Mouse (Mus musculus): ENCODE measurements around the gene Npy4r.
A peak's percentile ranks its signal among the peaks of the same experiment; 100 is the strongest.

Gene Npy4r

GRCm38 (mm10) chr14:34119046-34119723, 33.1 kb downstream of the Npy4r start:
- no peak for DNase-seq (ENCODE audit: low spot score)

GRCm38 (mm10) chr14:34114311-34114710, 38.0 kb downstream of the Npy4r start:
- DNase-seq (ENCODE audit: low spot score) = no peak

GRCm38 (mm10) chr14:34107594-34107993, 44.7 kb downstream of the Npy4r start:
- DNase-seq (ENCODE audit: low spot score) = no peak

GRCm38 (mm10) chr14:34106389-34107062, 45.8 kb downstream of the Npy4r start:
- peak; percentile 57 for DNase-seq (ENCODE audit: low spot score)

- peak; percentile 86 for DNase-seq (ENCODE audit: low spot score)
Observed at GRCm38 (mm10) chr14:34104892-34105291, 47.4 kb downstream of the Npy4r start.

- no peak for DNase-seq (ENCODE audit: low spot score)
Observed at GRCm38 (mm10) chr14:34103855-34104254, 48.4 kb downstream of the Npy4r start.

DNA sequence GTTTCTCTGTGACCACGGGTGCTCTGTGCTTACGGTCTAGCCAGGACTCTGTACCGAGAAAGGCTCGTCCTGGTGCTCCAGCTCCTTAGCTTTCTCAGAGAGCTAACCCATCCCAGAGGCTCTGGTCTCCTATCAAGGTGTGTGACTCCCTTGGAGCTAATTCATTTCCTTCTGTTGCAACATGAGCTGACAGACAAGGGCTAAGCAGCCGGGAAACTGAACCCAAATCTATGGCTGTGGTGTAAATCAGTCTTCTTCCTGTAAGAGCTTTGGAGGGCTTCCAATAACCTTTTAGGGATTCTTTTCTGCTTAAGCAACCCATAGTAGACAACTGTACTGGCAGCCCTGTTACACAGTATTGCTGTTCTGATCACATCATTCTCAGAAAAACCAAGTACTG, 49.7 kb downstream of the Npy4r start, which contains the start of gene A630023A22Rik:
Gene A630023A22Rik (minus strand): TSS at position 154 of the 400 bp plus-strand sequence.
- DNase-seq (ENCODE audit: low spot score) = no peak

DNA sequence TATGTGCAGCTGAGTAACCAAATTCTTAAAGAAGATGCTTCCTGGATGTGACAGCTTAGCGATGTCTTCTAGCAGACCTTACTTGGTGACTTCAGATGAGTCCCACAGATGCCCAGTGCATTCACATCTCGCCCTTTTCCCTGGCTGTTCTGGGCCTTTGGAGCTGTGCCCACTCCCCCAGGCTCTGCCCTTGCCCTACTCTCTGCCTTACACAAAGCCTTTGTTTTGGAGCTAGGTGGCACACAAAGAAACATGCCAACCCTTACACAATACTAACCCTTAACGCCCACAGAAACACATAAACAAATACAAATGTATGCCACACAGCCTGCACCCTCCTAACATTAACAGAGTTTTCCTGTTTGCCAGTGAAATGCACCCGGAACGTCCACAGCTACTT, 56.1 kb downstream of the Npy4r start:
- DNase-seq (ENCODE audit: low spot score) = no peak
